Mouse (Mus musculus) neural tube, embryonic 10.5 days (tissue): ENCODE results near the gene Frs2.

Source experiments
- DNase-seq: peaks from one replicate; pipeline ENCODE4 v3.0.0-alpha.2; 2017; ENCODE audit warnings: low spot score; ENCODE audit errors: extremely low spot score

Frs2 gene

DNA sequence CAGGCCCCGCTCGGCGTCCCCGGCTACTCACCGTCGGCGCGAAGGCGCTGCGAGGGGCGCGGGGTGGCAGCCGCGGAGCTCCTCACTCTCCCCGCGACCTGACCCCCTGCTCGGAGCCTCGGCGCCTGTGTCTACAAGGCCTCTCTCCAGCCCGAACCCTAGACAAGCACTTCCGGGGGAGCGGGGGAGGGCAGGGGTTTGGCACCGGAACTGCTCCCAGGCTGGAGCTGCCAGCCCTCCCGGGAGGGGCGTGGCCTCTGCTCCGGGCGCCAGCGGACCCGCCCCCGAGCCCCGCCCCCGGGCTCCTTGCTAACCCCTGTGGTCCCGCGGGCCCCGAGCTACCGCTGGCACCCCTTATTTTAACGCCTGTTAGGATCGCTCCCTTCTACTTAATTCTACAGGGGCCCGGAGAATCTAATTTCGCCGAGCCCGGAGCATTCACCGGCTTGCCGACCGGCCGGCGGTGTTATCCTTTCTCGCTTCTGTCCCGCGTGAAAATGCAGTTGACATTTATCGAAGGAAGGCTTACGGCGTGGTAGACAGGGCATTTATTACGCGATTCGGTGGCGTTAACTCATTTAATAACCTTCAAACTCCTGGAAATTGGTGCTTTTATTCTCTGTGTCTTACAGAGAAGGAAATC, at the start of gene Frs2:
Gene Frs2, minus strand, starts transcription at position 174 of the 643 bp plus-strand sequence.
- DNase-seq: peak; percentile 95

DNA sequence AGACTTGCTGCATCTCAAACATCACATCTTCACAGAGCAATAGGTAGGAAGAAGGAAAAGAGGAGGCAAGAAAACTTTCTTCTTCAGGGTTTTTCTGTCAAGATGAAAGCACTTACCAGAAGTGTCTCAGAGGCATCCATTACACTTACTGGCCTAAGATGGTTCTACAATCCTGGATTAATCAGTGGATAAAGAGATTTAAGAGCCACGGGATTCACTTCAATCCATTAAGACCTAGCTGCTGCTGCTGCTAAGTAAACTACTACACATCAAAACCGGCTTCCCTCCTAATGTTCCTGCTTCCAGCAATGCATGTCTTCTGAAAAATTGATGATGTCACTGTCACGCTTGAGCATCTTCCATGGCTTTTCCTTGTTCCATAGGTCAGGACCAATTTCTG, 48.4 kb upstream of the Frs2 start:
- DNase-seq: no peak

DNA sequence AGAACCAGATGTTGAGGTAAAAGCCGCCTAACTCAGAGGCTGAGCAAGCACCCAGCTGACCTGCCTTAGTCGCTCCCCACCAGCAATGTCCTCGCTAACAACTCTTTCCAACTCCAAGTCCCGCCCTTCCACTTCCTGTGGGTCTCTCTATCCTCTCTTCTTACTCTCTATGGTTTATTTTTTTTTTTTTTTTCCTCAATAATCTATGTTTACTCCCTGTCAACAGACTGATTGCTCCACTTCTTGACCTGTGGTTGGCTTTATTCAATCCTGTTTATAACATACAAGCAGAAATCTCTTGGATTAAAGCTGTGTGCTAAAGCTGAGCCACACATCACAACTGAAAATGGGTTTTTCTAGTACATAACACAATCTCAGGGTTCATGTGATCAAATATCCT, 47.4 kb upstream of the Frs2 start:
- DNase-seq: no peak

DNA sequence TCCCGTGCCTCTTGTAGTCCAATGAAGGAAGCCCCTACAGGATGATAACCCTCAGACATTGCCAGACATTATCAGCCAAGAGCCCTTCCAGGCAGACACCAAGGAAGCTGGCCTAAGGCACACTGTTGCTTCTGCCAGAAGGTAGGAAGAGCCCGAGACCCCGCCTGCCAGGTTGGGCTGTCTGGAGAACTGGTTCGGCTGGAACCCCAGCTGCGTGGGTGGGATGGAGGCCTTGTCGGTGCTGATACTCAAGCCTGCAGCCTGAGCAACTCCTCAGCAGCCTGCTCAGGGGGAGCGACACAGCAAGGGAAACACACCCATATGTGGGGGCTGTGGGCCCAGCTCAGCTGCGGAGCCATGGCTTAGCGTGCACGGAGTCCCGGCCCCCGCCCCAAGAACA, 46.7 kb upstream of the Frs2 start:
- DNase-seq: no peak

DNA sequence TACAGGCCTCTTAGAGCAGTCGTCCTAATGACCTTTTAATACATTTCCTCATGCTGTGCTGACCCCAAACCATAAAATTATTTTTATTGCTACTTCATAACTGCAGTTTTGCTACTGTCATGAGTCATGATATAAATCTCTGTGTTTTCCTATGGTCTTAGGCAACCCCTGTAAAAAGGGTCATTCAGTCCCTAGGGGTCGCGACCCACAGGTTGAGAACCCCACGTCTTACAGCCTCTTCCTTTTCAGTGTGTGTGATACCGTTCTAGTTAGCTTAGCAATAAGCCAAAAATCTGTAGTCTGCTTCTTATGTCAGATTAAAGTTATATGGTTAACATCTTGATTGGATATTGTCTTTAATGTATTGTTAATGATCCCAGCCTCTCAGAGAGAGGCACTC, 45.0 kb upstream of the Frs2 start:
- no peak for DNase-seq

DNA sequence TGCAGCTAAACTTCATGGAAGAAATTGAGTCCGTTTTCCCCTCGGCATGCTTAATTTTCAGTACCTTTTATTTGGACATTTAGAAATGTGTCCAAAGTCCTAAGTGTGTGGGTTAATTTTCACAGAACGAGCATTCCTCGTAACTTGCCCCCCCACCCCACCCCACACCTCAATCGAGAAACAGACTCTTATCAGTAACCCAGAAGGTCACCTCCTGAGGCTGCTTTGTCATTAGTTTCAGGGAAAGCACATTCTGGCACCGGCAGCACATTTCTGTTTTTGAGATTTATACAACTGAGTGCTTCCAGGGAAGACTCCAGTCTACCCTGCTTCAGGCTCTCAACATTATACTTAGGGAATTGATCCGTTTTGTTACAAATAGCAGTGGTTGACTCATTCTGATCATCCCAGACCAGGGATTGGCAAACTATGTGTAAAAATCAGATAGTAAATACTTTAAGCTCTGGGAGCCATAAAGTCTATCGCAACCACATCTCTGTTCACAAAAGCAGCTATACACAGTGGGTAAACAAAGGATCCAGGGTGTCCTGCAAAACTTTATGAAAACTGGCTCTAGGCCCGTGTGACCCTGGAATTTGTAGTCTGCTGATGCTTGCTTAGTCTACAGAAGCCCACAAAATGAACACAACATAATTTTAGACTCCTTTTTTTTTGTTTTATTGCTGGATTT, 37.2 kb upstream of the Frs2 start:
- no peak for DNase-seq

DNA sequence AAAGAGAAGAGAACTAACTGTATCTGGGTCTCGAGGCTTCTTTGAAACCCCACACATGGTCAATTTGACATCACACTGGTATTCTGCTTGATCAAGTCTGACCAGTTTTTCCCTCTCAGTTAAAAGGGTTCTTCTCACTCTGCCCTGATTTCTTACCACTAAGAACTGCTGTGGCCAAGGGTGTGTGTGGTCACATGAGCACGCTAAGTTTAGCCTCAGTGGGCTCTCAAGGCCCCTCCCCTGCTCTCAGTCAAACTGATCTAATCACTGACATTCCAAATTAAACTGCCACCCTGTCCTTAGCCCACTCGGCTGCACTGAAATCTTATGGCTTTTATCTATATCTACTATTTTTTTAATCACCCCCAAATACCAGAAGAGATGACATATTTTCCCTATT, 32.8 kb upstream of the Frs2 start:
- no peak for DNase-seq

DNA sequence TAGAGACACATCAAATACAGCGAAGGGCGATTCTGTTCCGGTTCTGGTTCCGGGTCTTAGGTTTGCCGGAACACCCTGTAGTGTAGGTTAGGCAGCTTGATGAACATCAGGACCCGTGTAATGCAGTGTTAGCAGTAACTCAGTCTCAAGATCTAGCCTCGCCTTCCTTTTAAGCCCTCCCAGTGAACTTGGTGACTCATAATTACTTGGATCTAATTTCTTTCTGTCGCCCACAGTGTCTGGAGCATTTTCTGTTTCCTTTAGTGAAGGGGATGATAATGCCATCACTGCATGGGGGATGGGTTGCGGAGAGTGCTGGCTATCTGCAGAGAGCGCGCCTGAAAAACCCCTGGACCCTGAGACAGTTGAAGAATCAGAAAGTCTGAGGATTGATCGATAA, 26.3 kb upstream of the Frs2 start:
- DNase-seq: no peak

DNA sequence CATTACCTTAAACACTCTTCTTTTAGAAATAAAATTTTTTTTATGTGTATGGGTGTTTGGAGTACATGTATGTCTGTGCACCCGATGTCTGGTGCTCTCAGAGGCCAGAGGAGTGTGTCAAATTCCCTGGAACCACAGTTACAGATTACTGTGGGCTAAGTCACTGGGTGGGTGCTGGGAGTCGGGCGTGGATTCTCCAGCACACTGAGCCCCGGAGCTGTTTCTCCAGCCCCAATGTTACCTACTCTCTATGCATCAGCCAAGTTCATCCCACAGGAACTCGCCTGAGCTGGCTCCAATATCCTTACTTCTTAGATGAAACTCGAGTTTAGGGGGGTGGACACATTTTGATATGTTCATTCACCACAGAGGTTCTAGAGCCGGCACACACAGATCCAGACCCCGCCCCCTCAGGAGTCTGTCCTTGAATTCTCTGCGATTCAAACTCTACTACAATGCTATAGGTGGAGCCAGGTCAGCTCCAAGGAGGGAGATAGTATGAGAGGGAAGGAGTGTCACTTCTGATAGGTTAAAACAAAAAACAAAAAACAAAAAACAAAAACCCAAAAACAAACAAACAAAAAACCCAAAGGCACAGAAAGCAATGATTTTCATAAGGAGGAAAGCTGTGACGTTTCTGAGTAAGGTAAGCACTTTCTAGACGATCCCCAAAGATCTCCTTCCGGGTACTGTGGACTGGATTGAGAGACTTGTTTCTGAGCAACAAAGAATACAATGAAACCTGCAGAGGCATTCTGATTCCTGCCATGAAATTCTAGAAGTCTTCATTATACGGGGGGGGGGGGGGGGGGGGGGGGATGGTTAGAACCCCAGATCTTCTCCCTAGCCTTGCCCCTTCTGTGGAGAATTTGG, 25.5 kb upstream of the Frs2 start:
- DNase-seq: no peak

DNA sequence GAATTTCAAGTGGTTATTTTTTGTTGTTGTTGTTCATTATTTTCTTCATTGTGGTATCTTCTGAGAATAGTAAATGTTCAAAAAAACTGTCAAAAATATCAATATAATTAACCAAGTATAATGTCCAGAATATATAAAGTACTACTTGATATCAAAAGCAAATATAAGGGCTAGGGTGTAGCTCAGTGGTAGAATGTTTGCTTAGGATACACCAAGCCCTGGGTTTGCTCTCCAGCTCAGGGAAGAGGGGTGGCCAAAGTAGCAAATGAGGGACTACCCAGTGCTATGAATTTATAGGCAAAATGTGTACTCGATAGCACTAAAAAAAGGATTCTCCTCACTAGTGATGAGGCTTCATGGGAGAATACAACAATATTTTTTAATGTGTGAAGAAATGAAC, 24.8 kb upstream of the Frs2 start:
- DNase-seq: no peak

DNA sequence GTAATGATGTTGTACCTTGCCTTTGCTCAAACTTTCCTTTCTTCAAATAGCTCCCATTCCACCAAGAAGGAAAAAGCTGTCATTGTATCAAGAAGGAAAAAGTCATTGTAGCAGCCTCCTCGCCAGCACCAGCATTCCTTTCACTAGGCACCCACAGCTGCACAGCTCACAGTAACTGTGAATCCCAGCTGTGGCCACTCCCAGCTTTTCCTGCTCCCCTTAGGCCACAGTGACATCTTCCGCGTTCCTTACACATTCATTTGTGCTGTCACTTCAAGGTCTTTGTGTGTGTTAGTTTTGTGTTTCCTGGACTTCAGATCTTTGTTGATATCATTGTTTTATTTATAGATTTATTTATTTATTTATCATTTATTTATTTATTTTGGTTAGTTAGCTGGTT, 23.7 kb upstream of the Frs2 start:
- no peak for DNase-seq

DNA sequence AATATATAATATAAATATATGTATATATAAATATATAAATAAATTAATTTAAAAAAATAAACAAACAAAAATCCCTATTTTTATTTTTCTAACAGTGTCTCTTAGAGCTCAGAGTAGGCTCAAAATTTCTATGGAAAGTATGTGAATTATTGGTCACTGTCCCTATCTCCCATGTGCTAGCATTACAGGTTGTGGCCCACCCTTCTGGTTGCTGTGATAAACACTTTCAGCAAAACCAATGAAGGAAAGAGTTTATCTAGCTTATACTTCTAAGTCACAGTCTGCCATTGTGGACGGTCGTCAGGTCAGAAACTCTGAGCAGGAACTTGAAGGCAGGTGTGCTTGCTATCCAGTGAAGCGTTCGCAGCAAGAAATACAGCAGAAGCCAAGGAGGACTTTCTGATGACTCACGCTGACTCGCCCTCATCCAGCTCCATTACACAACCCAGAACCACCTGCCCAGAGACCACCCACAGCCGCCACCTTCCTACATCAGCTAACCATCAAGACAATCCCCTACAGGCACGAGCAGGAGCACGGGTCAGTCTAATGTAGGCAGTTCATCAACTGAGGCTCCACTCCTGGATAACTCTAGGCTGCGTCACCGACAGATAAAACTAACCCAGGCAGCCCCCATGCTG, 18.6 kb upstream of the Frs2 start:
- DNase-seq: no peak

DNA sequence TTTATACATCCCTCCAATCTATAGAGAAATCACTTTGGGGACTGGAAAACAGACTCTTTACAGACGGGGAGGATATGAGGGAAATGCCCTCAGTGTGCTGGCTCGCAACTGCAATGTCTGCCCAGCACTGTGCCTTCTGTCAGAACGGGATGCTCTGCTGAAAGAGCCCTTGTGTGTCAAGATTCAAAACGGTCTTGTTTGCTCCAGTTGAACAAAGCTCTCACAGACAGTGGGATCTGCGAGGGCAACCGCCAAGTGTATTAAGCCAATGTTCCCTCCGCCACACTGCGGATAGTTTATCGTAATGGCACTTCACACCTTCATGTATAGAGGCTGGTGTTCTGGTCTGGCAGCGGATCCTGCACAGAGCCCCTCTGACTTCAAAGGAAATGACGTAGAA, 14.3 kb upstream of the Frs2 start:
- DNase-seq: no peak

DNA sequence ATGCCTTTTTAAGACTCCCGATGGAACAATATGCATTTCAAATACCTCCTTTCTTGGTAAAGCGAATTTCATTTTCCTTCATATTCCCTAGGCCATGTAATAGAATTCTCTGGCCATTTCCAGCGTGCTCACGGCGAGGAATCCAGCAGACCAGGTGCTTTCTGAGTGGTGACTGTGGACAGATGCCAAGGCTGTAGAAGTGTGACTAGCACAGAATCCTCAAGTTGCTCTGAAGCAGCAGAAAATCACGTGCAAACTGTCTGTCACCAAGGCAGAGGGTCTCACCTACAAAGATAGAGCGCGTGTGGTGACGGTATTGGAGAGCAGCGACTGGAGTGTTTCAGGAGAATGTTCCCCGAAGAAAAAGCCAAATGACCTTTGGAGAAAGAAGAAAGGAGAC, 11.8 kb upstream of the Frs2 start:
- DNase-seq: no peak

DNA sequence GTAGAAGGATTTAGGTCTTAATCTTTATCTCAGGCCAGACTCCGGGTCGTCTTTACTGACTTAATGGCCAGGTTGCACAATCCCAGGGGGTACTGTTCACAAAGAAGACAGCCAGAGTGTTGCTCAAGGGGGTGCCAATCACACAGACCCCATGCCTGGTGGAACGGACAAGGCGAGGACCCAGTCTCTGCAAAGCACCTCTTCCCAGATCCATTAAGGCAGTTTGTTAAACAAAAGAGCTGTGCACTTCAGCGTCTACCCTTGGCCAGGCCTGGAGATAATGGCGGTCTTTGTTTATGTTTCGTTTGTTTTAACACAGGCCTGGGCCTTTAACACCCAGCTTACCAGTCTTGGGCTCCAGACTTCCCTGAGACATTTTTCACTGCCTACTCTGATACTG, 3.9 kb upstream of the Frs2 start:
- DNase-seq: peak; percentile 29

DNA sequence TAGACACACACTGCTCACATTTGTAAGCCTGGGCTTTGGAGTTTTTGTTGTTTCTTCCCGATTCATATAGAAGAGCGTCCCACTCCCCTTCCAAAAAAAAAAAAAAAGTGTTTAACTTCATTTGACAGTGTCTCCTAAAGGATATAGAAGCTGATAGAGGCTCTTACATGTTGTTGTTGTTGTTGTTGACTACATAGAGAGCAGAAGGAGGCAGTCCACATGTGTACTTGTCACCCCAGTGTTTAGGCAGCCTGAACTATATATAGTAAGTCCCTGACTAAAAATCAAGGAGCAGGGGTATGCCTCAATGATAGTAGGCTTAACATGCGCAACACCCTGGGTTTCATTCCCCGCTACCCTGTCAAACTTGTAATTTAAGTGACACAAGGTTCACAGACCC, 3.3 kb upstream of the Frs2 start:
- no peak for DNase-seq

DNA sequence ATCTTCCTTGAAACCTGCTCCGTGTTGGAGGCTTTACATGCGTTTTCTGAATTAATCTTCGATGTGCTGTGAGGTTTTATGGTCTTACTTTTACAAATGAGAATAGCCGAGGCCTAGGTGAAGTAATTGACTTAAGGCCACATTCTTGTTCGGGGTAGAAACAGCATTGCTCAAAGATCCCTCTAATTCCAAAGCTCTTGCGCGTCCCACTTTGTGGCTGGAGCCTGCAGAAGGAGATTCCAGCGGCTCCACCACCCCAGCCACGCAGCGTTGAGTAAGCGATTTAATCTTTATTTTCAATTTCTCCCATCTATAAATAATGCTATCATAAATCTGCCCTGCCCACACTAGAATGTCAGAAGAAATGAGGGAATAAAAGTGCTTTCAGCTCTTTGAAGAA, 2.9 kb upstream of the Frs2 start:
- DNase-seq: no peak

DNA sequence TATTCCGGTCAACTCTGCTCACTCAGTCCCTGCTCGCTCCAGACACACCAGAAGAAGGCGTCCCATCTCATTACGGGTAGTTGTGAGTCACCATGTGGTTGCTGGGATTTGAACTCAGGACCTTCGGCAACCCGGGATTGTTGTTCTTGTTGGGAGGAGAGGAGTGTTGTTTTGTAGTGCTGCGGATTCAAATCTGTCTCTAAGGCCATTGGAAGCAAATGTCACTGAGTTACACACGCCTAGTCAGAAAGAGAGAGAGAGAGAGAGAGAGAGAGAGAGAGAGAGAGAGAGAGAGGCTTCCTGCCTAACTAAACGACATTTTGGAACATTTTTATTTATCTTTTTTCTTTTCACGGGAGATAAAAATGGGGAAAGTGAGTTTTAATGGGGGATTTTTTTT, 2.4 kb upstream of the Frs2 start:
- no peak for DNase-seq

DNA sequence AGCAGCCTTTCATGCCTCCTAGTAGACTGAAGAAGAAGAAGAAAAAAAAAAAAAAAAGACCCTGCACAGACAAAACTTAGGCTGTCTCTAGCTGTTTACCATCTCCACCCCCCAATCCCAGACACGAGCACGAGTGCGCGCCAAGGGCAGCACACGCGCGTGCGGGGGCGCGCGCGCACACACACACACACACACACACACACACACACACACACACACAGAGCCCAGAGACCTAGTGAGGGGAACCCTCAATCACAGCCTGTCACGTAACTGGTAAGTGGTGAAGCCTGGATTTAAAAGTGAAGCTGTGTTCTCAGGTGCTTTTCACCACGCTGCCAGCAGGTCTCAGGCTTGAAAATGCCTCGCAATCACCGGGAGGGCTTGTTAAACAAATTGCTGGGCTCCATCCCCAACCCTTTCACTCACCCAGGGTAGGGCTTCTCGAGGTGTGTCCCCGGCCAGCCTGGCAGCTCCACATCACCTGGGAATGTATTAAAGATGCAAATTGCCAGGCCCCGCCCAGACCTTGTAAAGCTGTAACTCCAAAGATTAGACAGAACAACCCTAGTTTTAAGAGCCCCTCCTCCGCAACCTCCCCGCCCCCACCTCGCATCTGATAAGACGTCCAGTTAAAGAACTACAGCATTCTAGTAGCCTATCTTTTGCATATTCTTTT, 1.7 kb upstream of the Frs2 start:
- DNase-seq: peak; percentile 49

DNA sequence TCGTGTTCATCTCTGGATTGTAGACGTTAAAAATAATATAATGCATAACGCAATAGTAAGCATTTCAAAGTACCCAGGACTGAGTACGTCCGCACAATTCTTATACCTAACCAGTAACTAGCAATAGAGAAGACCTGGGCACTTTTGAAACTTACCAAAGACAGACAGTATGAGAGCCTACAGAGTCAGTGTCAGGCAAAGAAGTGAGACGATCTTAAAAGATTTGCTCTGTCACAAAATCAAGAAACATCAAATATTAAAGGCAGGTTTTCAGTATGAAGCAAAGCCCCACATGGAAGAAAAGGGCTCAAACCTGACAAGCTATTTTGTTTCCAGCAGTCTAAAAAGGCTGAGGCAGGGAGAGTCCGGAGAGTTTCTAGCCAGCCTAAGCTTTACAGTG, 907 bp upstream of the Frs2 start:
- DNase-seq: no peak
